Mouse (Mus musculus) erythroblast, embryonic 14.5 days (primary cell): ENCODE results near the gene Rps6ka6. TPM values are rescaled to one million over a fixed set of nuclear protein-coding genes. Genes with fewer than 3 reads are reported as not detected.
A peak's percentile ranks its signal among the peaks of the same experiment; 100 is the strongest.

Experiments
- H3K27me3 ChIP-seq: 2 replicates; pipeline ENCODE4 v1.6.1; 2012; ENCODE audit warnings: inconsistent platforms; ENCODE audit not compliant: control insufficient read depth
- H3K36me3 ChIP-seq: 2 replicates; pipeline ENCODE4 v1.6.1; 2012; ENCODE audit warnings: mild to moderate bottlenecking, inconsistent platforms; ENCODE audit not compliant: control insufficient read depth
- H3K4me1 ChIP-seq: 2 replicates; pipeline ENCODE4 v1.6.1; 2012; ENCODE audit warnings: inconsistent platforms; ENCODE audit not compliant: control insufficient read depth
- H3K4me3 ChIP-seq: replicated peaks from 2 replicates; pipeline ENCODE3; 2012; ENCODE audit warnings: moderate library complexity, mild to moderate bottlenecking, inconsistent platforms
- H3K9me3 ChIP-seq: 2 replicates; pipeline ENCODE4 v1.6.1; 2012; ENCODE audit warnings: low read length, inconsistent platforms, mixed read lengths; ENCODE audit not compliant: control insufficient read depth
- GATA1 ChIP-seq: IDR thresholded peaks from 2 replicates; pipeline ENCODE4 v1.6.1; 2012; ENCODE audit warnings: low read length, inconsistent platforms, mixed read lengths
- TAL1 ChIP-seq: IDR thresholded peaks from 3 replicates; pipeline ENCODE4 v1.6.1; 2012; ENCODE audit warnings: low read length, inconsistent platforms, mixed read lengths
- polyA plus RNA-seq: library from polyadenylated mRNA; stranded (reverse); fragments of >175 nt; gene quantifications from 2 replicates; pipeline ENCODE4 v1.2.3, GENCODE M21; 2012

Gene Rps6ka6
- polyA plus RNA-seq: 0.10 TPM in 1 of 2 replicates, not detected in the other

DNA sequence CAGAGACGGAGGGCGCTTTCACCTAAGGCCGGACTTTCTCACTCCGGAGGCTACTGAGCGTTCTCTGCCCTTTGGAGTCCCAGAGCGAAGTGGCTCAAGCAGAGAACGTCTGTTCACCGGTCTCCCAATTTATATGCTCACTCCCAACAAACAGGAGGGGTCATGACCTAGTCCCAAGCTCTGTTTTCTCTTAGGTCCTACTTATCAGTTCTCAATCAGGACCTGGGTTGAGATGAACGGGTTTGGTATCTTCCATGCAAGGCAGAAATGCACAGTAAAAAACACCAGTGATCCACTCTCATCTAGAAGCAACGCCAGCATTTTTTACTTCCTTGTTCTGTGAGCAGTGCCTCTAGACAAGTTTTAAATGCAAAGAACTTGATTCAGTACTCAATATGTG, at the start of gene Rps6ka6:
TSS of gene Rps6ka6 (minus strand) at position 101 of the 400 bp plus-strand sequence.
- TF ChIP-seq TAL1: no peak
- Histone ChIP-seq H3K9me3 (no peaks in the 10 kb centered on the region), H3K4me3 (no peak within 1 kb of the TSS), H3K36me3 (no peaks in the 10 kb centered on the region), H3K27me3 (no peaks in the 10 kb centered on the region), H3K4me1 (no peaks in the 10 kb centered on the region)

DNA sequence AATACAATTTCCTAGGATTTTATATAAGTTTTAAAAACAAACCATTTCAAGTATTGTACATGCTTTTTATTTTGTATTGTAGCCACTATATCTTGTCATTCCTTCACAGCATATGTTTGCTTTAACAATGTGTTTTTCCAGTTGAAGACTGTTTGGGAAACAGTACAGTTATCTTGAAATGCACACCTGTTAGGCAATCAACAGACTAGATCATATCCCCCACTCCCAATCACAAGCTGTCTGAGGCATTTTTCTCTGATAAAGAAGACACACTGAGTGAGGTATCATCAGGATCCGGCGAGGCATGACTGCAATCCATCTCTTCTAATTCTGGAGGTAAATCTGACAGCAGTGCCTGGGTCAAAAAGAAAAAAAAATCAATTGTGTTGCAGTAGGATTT, 39.3 kb upstream of the Rps6ka6 start:
- H3K4me1 ChIP-seq: no peaks in the 10 kb centered on the region
- TF ChIP-seq TAL1 (no peak), GATA1 (no peak)
- no peaks in the 10 kb centered on the region for H3K27me3 ChIP-seq
- H3K4me3 ChIP-seq: no peak overlapping the region
- no peaks in the 10 kb centered on the region for H3K36me3 ChIP-seq
- no peaks in the 10 kb centered on the region for H3K9me3 ChIP-seq

DNA sequence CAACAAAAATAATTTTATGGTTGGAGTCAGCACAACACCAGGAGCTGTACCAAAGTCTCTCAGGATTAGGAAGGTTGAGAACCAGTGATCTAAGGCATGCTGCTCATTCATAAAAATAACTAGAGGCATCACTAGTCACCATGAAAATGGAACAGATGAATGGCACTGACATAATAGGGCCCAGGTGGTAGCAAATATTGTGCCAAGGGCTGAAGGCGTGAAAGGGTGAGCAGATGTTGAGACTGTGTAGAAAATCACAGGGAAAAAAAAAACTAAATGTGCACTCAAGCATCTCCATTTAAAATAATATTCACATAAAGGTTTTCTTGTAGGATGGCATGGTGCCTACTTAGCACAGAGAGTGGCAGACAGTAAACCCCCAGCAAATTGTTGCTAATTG, 19.6 kb downstream of the Rps6ka6 start:
- H3K27me3 ChIP-seq: no peaks in the 10 kb centered on the region
- no peaks in the 10 kb centered on the region for H3K36me3 ChIP-seq
- TF ChIP-seq TAL1 (no peak), GATA1 (no peak)
- H3K9me3 ChIP-seq: no peaks in the 10 kb centered on the region
- no peaks in the 10 kb centered on the region for H3K4me1 ChIP-seq
- no peak overlapping the region for H3K4me3 ChIP-seq

DNA sequence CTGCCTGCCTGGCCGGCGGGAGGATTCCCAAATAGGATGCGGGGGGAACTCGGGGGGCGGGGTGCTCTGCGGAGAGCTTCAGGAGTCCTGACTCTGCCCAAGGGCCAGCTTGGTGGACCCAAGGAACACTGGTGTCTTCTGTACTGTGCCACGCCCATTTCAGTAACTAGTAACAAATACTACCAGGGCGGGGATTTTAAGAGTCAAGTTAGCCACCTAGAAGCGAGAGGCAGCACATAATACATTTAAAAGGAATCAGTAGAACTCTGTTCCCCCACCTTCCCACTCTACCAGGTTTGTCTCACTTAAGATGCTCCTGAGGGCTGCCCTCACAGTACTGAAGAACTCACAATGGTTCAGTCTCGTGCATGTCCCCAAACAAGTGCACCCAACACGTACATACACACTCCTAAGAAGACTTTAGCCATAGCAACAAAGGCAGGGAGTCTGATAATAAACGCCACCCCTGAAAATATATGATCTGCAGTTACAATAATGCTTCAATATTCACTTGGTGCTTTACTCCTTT, 74.1 kb downstream of the Rps6ka6 start:
- no peaks in the 10 kb centered on the region for H3K9me3 ChIP-seq
- H3K4me3 ChIP-seq: peak overlapping the region; percentile 72
- H3K27me3 ChIP-seq: no peaks in the 10 kb centered on the region
- H3K36me3 ChIP-seq: no peaks in the 10 kb centered on the region
- peaks cover 9% of the 10 kb centered on the region for H3K4me1 ChIP-seq
- no peak for TF ChIP-seq GATA1
- TF ChIP-seq TAL1: no peak

DNA sequence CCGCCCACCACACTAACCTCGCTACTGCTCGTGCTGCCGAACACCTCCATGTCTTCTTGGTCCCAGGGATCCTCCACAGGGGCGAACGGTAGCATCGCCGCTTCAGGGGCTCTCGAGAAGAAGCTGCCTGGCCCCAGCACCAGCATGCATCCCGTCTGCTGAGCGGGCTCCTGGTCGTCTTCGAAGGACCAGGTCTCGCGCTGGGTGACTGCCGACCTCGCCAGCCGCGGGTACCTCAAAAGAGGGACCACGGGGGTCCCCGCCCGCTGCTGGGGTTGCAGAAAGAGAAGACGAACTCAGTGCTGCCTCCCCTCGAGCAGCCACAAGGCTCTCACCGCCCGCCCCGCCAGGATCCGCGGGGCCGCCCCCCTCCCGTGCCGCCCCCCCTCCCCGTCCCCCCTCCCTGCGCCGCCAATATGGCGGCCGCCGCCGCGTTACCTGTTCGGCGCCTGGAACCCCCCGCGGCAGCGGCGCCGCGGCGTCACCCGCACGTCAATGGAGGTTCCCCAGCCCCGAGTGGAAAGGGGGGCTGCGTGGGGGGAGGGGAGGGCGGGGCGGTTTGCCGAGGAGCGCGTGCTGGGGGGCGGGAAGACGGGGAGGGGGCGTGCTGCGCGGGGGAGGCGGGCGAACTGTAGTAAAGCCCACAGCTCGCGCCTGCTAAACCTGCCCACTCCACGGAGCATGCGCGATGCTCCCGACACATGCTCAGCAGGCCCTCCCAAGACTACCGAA, 74.8 kb downstream of the Rps6ka6 start:
- H3K9me3 ChIP-seq: no peaks in the 10 kb centered on the region
- no peak for TF ChIP-seq TAL1
- TF ChIP-seq GATA1: no peak
- H3K4me1 ChIP-seq: peaks cover 9% of the 10 kb centered on the region
- H3K36me3 ChIP-seq: no peaks in the 10 kb centered on the region
- H3K4me3 ChIP-seq: peak overlapping the region; percentile 72
- no peaks in the 10 kb centered on the region for H3K27me3 ChIP-seq

DNA sequence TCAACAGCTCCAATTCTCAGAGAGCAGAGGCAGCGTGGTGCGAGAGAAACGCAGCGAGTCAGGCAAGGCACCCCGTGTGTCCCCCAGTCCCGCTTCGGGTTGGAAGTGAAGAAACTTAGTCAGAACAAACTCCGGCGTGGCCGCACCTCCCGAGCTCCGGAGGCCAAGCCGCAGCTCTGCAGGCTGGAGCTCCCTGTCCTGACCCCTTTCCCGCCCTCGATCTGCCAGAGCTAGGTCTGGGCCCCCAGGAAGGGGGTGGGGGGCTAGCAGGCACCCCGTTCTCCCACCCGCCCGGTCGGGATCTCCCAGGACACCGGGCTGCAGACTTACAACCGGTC, 75.3 kb downstream of the Rps6ka6 start:
- H3K4me1 ChIP-seq: peaks cover 9% of the 10 kb centered on the region
- H3K36me3 ChIP-seq: no peaks in the 10 kb centered on the region
- H3K27me3 ChIP-seq: no peaks in the 10 kb centered on the region
- no peaks in the 10 kb centered on the region for H3K9me3 ChIP-seq
- H3K4me3 ChIP-seq: peak overlapping the region; percentile 72
- TF ChIP-seq TAL1 (no peak), GATA1 (no peak)

DNA sequence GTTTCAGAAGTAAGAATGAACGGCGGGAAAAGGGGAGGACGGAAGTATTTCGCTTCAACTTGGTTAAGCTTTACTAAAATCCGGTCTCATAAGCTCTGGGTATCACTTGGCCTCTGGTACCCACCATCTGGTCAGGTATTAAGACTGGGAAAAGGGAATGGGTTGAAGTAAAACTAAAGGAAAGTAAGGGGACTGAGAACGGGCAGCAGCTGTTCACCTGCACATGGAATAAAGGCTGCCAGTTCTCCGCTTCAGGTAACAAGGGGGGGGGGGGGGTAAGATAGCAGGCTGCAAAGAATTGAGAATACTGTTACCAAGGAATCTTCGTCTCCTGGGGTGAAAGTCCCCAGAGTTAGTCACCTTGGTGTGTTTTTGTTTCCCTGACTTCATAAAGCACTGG, 75.7 kb downstream of the Rps6ka6 start:
- Histone ChIP-seq H3K9me3 (no peaks in the 10 kb centered on the region), H3K4me3 (peak overlapping the region; percentile 72), H3K27me3 (no peaks in the 10 kb centered on the region), H3K36me3 (no peaks in the 10 kb centered on the region), H3K4me1 (peaks cover 9% of the 10 kb centered on the region)
- TF ChIP-seq TAL1 (no peak), GATA1 (no peak)

DNA sequence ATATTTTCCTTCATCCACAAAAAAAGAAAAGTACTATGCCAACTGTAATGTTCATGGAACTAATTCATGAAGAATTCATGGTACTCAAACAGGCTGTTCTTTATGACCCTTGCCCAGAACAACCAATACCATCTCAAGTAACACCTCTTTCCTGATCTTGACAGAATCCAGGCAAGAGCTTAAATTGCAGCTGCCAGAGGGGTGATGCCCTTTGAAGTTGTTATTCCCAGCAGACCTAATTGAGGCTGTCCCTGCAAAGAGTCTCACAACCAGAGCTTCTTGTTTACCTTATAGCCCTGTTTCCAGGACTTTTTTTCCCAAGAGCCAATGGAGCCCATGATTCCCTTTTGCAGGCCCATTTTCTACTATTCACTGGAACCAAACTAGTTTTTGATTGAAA, 77.6 kb downstream of the Rps6ka6 start:
- peaks cover 9% of the 10 kb centered on the region for H3K4me1 ChIP-seq
- TF ChIP-seq GATA1: no peak
- TF ChIP-seq TAL1: no peak
- no peaks in the 10 kb centered on the region for H3K27me3 ChIP-seq
- H3K4me3 ChIP-seq: no peak overlapping the region
- no peaks in the 10 kb centered on the region for H3K9me3 ChIP-seq
- no peaks in the 10 kb centered on the region for H3K36me3 ChIP-seq

DNA sequence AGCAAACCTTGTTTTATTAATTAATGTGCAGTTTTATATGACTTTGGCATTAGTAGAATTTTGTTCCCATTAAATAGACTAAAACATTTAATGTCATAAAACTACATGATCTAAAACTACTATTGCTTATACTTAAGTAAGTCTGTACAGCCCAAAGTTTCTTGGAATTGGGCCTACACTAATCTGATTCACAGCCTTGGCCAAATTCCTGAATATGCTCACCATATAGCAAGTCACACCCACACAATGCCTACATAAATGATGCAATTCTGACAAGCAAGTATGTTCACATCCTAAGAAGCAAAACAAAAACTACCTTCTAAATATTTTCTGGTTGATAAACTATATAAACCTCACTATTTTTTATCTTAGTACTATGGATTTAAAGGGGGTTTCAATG, 101.2 kb downstream of the Rps6ka6 start:
- no peaks in the 10 kb centered on the region for H3K9me3 ChIP-seq
- no peak overlapping the region for H3K4me3 ChIP-seq
- no peaks in the 10 kb centered on the region for H3K36me3 ChIP-seq
- TF ChIP-seq GATA1 (no peak), TAL1 (no peak)
- H3K4me1 ChIP-seq: no peaks in the 10 kb centered on the region
- H3K27me3 ChIP-seq: no peaks in the 10 kb centered on the region

DNA sequence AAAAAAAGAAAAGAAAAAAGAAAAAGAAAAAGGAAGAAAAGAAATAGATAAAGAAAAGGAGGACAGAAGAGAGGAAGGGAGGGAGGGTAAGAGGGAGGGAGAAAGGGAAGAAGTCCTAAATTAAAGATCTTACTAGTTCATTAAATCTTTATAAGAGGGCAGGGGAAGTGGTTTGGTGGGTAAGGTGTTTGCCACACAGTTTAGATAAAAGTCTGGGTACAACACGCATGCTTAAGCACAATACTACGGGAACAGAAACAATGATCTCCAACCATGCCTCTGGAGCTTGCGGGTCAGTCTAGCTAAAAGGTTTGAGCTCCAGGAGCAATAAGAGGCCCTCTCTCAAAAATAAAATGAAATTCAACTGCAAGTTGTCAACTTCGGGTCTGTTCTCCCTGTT, 123.0 kb downstream of the Rps6ka6 start:
- H3K9me3 ChIP-seq: no peaks in the 10 kb centered on the region
- no peak overlapping the region for H3K4me3 ChIP-seq
- H3K4me1 ChIP-seq: no peaks in the 10 kb centered on the region
- no peaks in the 10 kb centered on the region for H3K36me3 ChIP-seq
- no peaks in the 10 kb centered on the region for H3K27me3 ChIP-seq
- no peak for TF ChIP-seq TAL1
